Mouse (Mus musculus) layer of hippocampus, adult 2 months (tissue): Measurements from ENCODE around the gene Cd244a. TPM values are rescaled to one million over a fixed set of nuclear protein-coding genes. Genes with fewer than 3 reads are reported as not detected.

Experiments used
- DNase-seq, 2 experiments: peaks; one replicate each; pipeline ENCODE4 v3.0.0; 2022; ENCODE audit warnings: low spot score in 2 of 2
- H3K27ac ChIP-seq: fragments of 200-600 bp; 2 replicates; pipeline ENCODE4 v1.8.1; 2022
- H3K4me3 ChIP-seq: fragments of 200-600 bp; 2 replicates; pipeline ENCODE4 v1.8.1; 2022; ENCODE audit warnings: mild to moderate bottlenecking
- CTCF ChIP-seq: fragments of 200-600 bp; conservative IDR thresholded peaks from 2 replicates; pipeline ENCODE4 v1.8.1; 2022; ENCODE audit warnings: antibody characterized with exemption, mild to moderate bottlenecking, moderate library complexity
- total RNA-seq, 2 experiments: library from RNA; stranded (reverse); gene quantifications; 2 replicates each; pipeline ENCODE4 v1.2.3; 2021

The Cd244a gene
- total RNA-seq, 2 experiments from 2014 or later: not detected

GRCm38 (mm10) chr1:171610026-171610425 is 51.0 kb downstream of the Cd244a start:
- peak; percentile 35 for TF ChIP-seq CTCF
- H3K27ac ChIP-seq: no peak overlapping the region
- DNase-seq: no peak
- H3K4me3 ChIP-seq: no peak overlapping the region

- Histone ChIP-seq H3K4me3 (no peak overlapping the region), H3K27ac (no peak overlapping the region)
- no peak for DNase-seq
- peak; percentile 45 for TF ChIP-seq CTCF
These were observed 51.8 kb downstream of the Cd244a start for GRCm38 (mm10) chr1:171610781-171611180.

- peak in 1 of 2 experiments; percentile 17 for DNase-seq
- peak; percentile 80 for TF ChIP-seq CTCF
- Histone ChIP-seq H3K27ac (no peak overlapping the region), H3K4me3 (no peak overlapping the region)
These were observed 55.0 kb downstream of the Cd244a start for GRCm38 (mm10) chr1:171613962-171614361.

- no peak overlapping the region for H3K27ac ChIP-seq
- DNase-seq: no peak
- TF ChIP-seq CTCF: no peak
- H3K4me3 ChIP-seq: no peak overlapping the region
These were observed 58.0 kb downstream of the Cd244a start for GRCm38 (mm10) chr1:171616881-171617515.

- no peak for TF ChIP-seq CTCF
- Histone ChIP-seq H3K27ac (no peak overlapping the region), H3K4me3 (no peak overlapping the region)
- no peak for DNase-seq
These were observed 60.0 kb downstream of the Cd244a start for GRCm38 (mm10) chr1:171619001-171619400.

GRCm38 (mm10) chr1:171619645-171620044 is 60.7 kb downstream of the Cd244a start:
- no peak for DNase-seq
- no peak for TF ChIP-seq CTCF
- H3K4me3 ChIP-seq: no peak overlapping the region
- no peak overlapping the region for H3K27ac ChIP-seq

- DNase-seq: no peak
- H3K4me3 ChIP-seq: no peak overlapping the region
- no peak overlapping the region for H3K27ac ChIP-seq
- no peak for TF ChIP-seq CTCF
These were observed 61.1 kb downstream of the Cd244a start for GRCm38 (mm10) chr1:171620091-171620490.

- Histone ChIP-seq H3K4me3 (no peak overlapping the region), H3K27ac (no peak overlapping the region)
- DNase-seq: no peak
- no peak for TF ChIP-seq CTCF
These were observed 68.8 kb downstream of the Cd244a start for GRCm38 (mm10) chr1:171627801-171628200.

GRCm38 (mm10) chr1:171629168-171629567 is 70.2 kb downstream of the Cd244a start:
- no peak for DNase-seq
- no peak for TF ChIP-seq CTCF
- Histone ChIP-seq H3K4me3 (no peak overlapping the region), H3K27ac (no peak overlapping the region)

- TF ChIP-seq CTCF: no peak
- DNase-seq: no peak
- H3K4me3 ChIP-seq: no peak overlapping the region
- H3K27ac ChIP-seq: no peak overlapping the region
These were observed 71.0 kb downstream of the Cd244a start for GRCm38 (mm10) chr1:171630041-171630440.

GRCm38 (mm10) chr1:171630912-171631311 is 71.9 kb downstream of the Cd244a start:
- DNase-seq: peak in 1 of 2 experiments; percentile 19
- Histone ChIP-seq H3K27ac (peak overlapping the region; percentile 39; the same call in 1 of the 2 replicates), H3K4me3 (no peak overlapping the region)
- TF ChIP-seq CTCF: no peak

GRCm38 (mm10) chr1:171631447-171631846 is 72.5 kb downstream of the Cd244a start:
- no peak for TF ChIP-seq CTCF
- Histone ChIP-seq H3K4me3 (no peak overlapping the region), H3K27ac (peak overlapping the region; percentile 39; the same call in 1 of the 2 replicates)
- DNase-seq: peak in 1 of 2 experiments; percentile 47

- Histone ChIP-seq H3K27ac (no peak overlapping the region), H3K4me3 (no peak overlapping the region)
- no peak for DNase-seq
- TF ChIP-seq CTCF: no peak
These were observed 76.7 kb downstream of the Cd244a start for GRCm38 (mm10) chr1:171635696-171636095.

GRCm38 (mm10) chr1:171637101-171637500 is 78.1 kb downstream of the Cd244a start:
- no peak overlapping the region for H3K4me3 ChIP-seq
- DNase-seq: no peak
- H3K27ac ChIP-seq: no peak overlapping the region
- TF ChIP-seq CTCF: no peak
